Mouse (Mus musculus) forebrain, embryonic 10.5 days (tissue): Measurements from ENCODE around the gene Ap5s1. TPM values are rescaled to one million over a fixed set of nuclear protein-coding genes. Genes with fewer than 3 reads are reported as not detected.
"Not testable (repeated sequence)": the region's sequence is repeated elsewhere in the genome, so short reads cannot be mapped to it uniquely, and the experiment has no call there.

Experiments used
- DNase-seq: peaks from one replicate; pipeline ENCODE4 v3.0.0-alpha.2; 2017; ENCODE audit warnings: low spot score; ENCODE audit errors: extremely low spot score
- H3K27ac ChIP-seq: fragments of 300-500 bp; sonication (generic); 2 replicates; pipeline ENCODE4 v1.5.1; 2016; ENCODE audit warnings: mild to moderate bottlenecking
- H3K27me3 ChIP-seq: fragments of 300-500 bp; sonication (generic); 2 replicates; pipeline ENCODE4 v1.6.1; 2016; ENCODE audit warnings: mild to moderate bottlenecking; ENCODE audit not compliant: poor library complexity, severe bottlenecking
- H3K36me3 ChIP-seq: fragments of 300-500 bp; sonication (generic); replicated peaks from 2 replicates; pipeline ENCODE4 v1.6.1; 2016; ENCODE audit warnings: mild to moderate bottlenecking, moderate library complexity
- H3K4me1 ChIP-seq: fragments of 300-500 bp; sonication (generic); 2 replicates; pipeline ENCODE4 v1.6.1; 2016
- H3K4me3 ChIP-seq: fragments of 300-500 bp; sonication (generic); 2 replicates; pipeline ENCODE4 v1.5.1; 2016; ENCODE audit warnings: mild to moderate bottlenecking, moderate library complexity
- H3K9me3 ChIP-seq: fragments of 300-500 bp; sonication (generic); 2 replicates; pipeline ENCODE4 v1.6.1; 2016; ENCODE audit warnings: mild to moderate bottlenecking, moderate library complexity
- WGBS: fragments of 180-500 bp; shearing (Covaris S2); methylation state at CpG from one replicate; pipeline ENCODE4 v1.1.7; 2016; 5-methylcytosine and 5-hydroxymethylcytosine counted together
- polyA plus RNA-seq: library from polyadenylated mRNA; unstranded; fragments of >200 nt; fragmentation: Nextera tagmentation; extraction: Ambion mirVana; gene quantifications from 2 replicates; pipeline ENCODE4 v1.2.1, GENCODE M21; 2016

Ap5s1 gene
- polyA plus RNA-seq, 1 experiment from 2014 or later, result 23.2 TPM

GRCm38 (mm10) chr2:131209969-131210792 lies 3.3 kb downstream of the Ap5s1 start:
- Histone ChIP-seq H3K4me3 (peak overlapping the region; percentile 64), H3K36me3 (peaks cover 15% of the 10 kb centered on the region), H3K27ac (peak overlapping the region; percentile 90), H3K27me3 (no peaks in the 10 kb centered on the region), H3K9me3 (no peaks in the 10 kb centered on the region), H3K4me1 (peaks cover 36% of the 10 kb centered on the region)
- WGBS, result 3% methylated on average over 50 of the region's 50 CpGs
- DNase-seq, result peak; percentile 95

DNA sequence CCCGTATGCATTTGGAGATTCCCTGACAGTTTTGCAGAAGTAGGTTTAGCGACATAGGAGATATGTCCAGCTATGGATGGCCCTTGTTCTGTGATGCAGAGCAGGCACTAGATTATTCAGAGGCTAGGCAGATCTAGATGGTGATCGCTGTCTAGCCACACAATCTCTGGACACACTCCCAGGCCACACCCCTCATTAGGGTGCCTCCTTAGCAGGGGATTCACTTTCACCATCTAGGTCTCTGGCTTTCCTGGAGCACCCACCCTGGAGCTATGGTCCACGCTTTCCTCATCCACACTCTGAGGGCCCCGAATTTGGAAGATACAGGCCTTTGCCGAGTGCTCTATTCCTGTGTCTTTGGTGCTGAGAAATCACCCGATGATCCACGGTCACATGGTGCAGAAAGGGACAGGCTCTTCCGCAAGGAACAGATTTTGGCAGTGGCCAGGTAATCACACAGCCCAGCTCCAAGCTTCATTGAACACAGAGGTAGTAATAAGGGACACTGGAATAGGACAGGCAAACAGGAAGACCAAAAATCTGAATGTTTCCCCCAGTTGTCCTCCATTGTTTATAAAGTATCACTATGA lies 4.2 kb downstream of the Ap5s1 start:
- Histone ChIP-seq H3K9me3 (no peaks in the 10 kb centered on the region), H3K36me3 (peaks cover 15% of the 10 kb centered on the region), H3K4me3 (peak overlapping the region; percentile 64), H3K27ac (peak overlapping the region; percentile 90), H3K27me3 (no peaks in the 10 kb centered on the region), H3K4me1 (peaks cover 36% of the 10 kb centered on the region)
- no peak for DNase-seq
- WGBS, result 78% methylated on average over 9 of the region's 9 CpGs

DNA sequence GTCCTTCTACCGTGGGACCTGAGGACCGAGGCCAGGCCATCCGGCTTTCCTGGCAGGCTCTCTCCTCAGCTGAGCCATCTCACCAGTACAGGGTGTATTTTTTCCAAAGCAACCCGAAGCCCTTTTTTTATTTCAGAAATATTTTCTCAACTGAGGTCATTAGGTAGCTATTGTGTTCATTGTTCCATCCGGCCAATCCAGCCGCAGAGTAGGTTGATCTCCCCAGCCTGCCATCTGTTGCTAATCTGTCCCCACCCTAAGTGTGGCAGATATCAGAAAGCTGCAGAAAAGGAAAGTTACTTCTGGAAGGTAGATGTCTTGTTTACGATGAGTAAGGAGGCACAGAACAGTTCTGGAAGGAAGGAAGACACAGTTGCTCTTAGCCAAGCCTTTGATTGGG lies 6.9 kb downstream of the Ap5s1 start:
- H3K4me1 ChIP-seq, result peaks cover 36% of the 10 kb centered on the region
- peak overlapping the region; percentile 56 for H3K27ac ChIP-seq
- H3K4me3 ChIP-seq, result no peak overlapping the region
- DNase-seq, result no peak
- no peaks in the 10 kb centered on the region for H3K27me3 ChIP-seq
- 85% methylated on average over 7 of the region's 7 CpGs for WGBS
- peaks cover 15% of the 10 kb centered on the region for H3K36me3 ChIP-seq
- H3K9me3 ChIP-seq, result no peaks in the 10 kb centered on the region

DNA sequence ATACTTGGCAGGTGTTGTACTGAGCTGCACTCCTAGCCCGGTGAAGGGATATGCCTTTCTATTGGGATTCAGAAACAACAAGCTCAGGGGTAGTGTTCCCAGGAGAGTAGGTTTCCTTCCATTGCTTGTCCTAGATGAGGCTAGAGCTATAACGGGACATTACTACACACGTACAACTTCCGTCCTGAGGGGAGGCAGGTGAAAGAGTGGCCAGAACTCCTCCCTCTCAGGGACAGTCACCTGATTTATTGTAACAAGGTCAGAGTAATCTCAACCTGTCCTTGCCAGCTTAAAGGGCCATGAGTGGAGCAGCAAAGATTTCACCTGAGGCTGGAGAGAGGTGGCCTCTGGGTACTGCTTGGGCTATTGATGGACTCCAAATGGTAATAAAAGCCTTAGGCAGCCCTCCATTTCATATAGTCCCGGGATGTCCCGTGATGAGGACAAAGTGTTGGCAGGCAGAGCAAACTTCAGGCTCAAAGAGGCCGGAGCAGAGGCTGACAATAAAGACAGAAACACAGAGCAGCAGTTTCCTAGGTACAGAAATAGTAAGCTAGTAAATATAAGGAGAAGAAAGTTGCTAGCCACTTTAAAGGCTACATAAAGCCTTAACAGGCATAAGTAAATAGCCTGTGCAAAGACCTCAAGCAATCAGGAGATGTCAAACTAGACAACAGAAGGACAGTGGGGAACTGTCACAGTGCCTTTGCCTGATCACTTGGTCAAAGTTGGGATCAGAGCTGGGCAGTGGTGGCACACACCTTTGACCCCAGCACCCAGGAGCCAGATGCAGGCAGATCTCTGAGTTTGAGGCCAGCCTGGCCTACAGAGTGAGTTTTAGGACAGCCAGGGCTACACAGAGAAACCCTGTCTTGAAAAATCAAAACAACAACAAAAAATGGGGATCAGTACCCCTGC lies 9.3 kb downstream of the Ap5s1 start:
- H3K36me3 ChIP-seq, result peaks cover 15% of the 10 kb centered on the region
- H3K9me3 ChIP-seq, result no peaks in the 10 kb centered on the region
- WGBS, result 88% methylated on average over 7 of the region's 7 CpGs
- H3K27me3 ChIP-seq, result no peaks in the 10 kb centered on the region
- H3K4me1 ChIP-seq, result peaks cover 17% of the 10 kb centered on the region
- no peak for DNase-seq
- no peak overlapping the region for H3K27ac ChIP-seq
- no peak overlapping the region for H3K4me3 ChIP-seq

DNA sequence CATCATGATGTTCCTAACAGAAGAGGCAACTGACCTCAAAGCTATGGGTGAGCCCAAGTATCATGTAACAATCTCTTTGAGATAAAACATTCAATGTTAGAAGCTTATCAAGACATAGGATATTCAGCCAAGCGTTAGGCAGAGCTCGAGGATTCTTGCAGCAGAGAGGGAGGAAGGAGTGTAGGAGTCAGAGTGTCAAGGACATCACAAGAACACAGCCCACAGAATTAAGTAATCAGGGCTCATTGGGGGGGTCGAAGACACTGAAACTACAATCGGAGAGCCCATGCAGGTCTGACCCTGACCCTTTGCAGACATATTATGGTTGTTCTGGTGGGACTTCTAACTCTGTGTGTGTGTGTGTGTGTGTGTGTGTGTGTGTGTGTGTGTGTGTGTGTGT lies 13.2 kb downstream of the Ap5s1 start:
- no peak overlapping the region for H3K27ac ChIP-seq
- 84% methylated on average over 4 of the region's 4 CpGs for WGBS
- no peaks in the 10 kb centered on the region for H3K27me3 ChIP-seq
- H3K36me3 ChIP-seq, result no peaks in the 10 kb centered on the region
- H3K4me1 ChIP-seq, result no peaks in the 10 kb centered on the region
- H3K9me3 ChIP-seq, result no peaks in the 10 kb centered on the region
- DNase-seq, result no peak
- no peak overlapping the region for H3K4me3 ChIP-seq

DNA sequence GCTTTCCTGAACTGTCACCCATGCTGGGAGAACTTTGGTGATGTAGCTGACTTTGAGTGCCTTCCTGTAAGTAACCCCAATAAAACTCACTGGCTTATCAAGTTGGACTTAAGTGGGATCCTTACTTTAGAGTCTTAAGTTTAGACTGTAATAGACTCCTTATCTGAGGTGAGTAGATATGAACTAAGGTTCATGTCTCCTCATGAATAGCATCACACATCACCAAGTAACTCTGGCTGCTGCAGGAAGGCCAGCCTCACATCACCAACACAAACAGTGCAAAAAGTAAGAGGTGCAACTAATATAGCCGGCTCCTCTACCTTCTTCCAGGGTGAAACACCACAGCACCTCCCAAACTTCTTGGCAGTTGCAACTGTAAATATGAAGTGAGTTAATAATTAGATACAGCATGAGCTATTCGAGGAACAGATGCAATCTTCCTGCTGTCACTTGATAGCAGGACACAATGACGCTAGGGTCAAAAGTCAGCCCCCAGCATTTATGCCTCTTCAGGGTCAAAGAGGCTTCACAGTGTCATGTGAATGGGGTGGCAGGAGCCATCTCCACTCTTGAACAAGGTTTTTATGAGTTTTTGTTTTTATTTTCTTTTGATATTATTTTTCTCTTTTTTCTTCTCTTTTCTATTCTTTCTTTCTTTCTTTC lies 15.1 kb downstream of the Ap5s1 start:
- H3K4me3 ChIP-seq, result no peak overlapping the region
- 77% methylated on average over 3 of the region's 3 CpGs for WGBS
- no peaks in the 10 kb centered on the region for H3K36me3 ChIP-seq
- no peak overlapping the region for H3K27ac ChIP-seq
- no peaks in the 10 kb centered on the region for H3K9me3 ChIP-seq
- no peak for DNase-seq
- H3K4me1 ChIP-seq, result no peaks in the 10 kb centered on the region
- no peaks in the 10 kb centered on the region for H3K27me3 ChIP-seq

DNA sequence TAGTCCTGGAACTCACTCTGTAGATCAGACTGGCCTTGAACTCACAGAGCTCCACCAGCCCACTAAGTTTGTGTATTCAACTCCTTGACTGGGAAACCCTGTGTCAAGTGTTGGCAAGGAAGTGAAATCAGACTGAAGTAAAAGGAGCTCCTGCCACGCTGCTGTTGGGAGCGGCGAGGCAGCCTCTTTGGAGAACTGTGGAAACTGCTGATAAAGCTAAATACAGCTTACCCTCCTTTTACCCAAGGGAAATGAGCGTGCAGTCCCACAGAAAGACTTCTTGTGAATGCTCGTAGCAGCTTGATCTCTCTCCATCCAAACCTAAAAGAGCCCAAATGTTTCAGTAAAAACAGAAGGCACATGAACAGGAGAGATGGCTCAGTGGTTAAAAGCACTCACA lies 15.7 kb downstream of the Ap5s1 start:
- Histone ChIP-seq H3K27ac (no peak overlapping the region), H3K4me1 (no peaks in the 10 kb centered on the region), H3K9me3 (no peaks in the 10 kb centered on the region), H3K27me3 (no peaks in the 10 kb centered on the region), H3K4me3 (no peak overlapping the region), H3K36me3 (no peaks in the 10 kb centered on the region)
- WGBS, result 73% methylated on average over 5 of the region's 5 CpGs
- DNase-seq, result no peak

DNA sequence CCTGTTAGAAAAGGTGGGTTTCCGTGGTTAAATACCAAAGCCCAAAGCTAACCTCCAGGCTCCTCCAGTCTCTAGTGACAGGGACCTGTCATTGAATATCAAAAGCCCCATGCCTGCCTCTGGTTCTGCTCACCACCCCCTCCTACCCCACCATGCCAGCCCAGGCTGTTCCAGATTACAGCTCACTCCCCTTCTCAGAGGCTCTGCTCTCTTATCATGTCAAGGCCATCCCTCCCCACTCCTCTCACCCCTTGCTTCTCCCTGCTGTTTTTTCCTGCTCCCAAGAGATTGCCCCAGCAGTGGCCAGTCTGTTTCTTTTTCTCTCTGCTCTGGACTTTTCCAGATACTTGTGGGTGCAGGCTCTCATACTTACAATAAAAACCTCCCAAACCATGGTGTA lies 16.7 kb downstream of the Ap5s1 start:
- no peaks in the 10 kb centered on the region for H3K9me3 ChIP-seq
- 76% methylated on average over 1 of the region's 1 CpGs for WGBS
- no peak overlapping the region for H3K4me3 ChIP-seq
- H3K27me3 ChIP-seq, result no peaks in the 10 kb centered on the region
- H3K27ac ChIP-seq, result no peak overlapping the region
- no peaks in the 10 kb centered on the region for H3K4me1 ChIP-seq
- DNase-seq, result no peak
- H3K36me3 ChIP-seq, result no peaks in the 10 kb centered on the region

- no peak for DNase-seq
- no peaks in the 10 kb centered on the region for H3K27me3 ChIP-seq
- no peak overlapping the region for H3K4me3 ChIP-seq
- H3K9me3 ChIP-seq, result no peaks in the 10 kb centered on the region
- H3K27ac ChIP-seq, result no peak overlapping the region
- no peaks in the 10 kb centered on the region for H3K4me1 ChIP-seq
- no peaks in the 10 kb centered on the region for H3K36me3 ChIP-seq
- WGBS, result 88% methylated on average over 6 of the region's 6 CpGs
Measured at GRCm38 (mm10) chr2:131225178-131225577, 18.3 kb downstream of the Ap5s1 start.

GRCm38 (mm10) chr2:131226669-131227068 lies 19.8 kb downstream of the Ap5s1 start:
- H3K36me3 ChIP-seq, H3K4me1 ChIP-seq, H3K4me3 ChIP-seq, H3K27ac ChIP-seq, H3K27me3 ChIP-seq, H3K9me3 ChIP-seq, DNase-seq: not testable (repeated sequence)
- WGBS, result 89% methylated on average over 2 of the region's 2 CpGs

DNA sequence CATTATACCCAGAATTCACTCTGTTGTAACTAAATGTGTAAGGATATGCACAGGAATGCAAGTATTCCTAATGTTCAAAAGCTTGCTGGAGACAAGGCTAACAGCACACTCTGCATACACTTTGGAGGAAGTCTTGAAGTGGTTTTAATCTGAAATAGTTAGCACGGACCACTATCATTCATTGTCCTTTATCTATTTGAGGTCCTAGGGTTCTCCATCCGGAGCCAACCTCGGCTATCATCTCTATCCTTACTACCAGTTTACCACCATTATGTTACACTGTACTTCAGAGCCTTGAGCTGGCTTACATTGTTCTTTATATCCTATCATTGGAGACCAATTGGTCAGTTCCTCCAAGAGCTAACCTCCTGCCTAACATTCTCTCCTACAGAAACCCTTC lies 20.4 kb downstream of the Ap5s1 start:
- H3K27me3 ChIP-seq, result no peaks in the 10 kb centered on the region
- H3K9me3 ChIP-seq, result no peaks in the 10 kb centered on the region
- no peak overlapping the region for H3K27ac ChIP-seq
- DNase-seq, result no peak
- no peak overlapping the region for H3K4me3 ChIP-seq
- no peaks in the 10 kb centered on the region for H3K4me1 ChIP-seq
- no peaks in the 10 kb centered on the region for H3K36me3 ChIP-seq
- 91% methylated on average over 3 of the region's 3 CpGs for WGBS

DNA sequence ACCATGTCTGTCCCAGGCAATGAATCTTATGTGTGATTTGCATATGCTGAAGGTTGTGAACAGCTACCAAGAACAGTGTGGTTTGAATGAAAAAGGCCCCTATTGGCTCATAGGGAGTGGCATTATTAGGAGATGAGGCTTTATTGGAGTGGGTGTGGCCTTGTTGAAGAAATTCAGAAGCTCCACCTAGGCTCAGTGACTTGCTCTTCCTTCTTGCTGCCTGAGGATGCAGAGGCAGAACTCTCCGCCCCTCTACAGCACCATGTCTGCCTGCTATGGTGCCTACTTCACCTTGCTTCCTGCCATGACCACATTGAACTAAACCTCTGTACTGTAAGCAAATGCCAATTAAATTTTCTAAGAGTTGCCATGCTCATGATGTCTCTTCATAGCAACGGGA lies 25.7 kb downstream of the Ap5s1 start:
- Histone ChIP-seq H3K4me1 (peaks cover 35% of the 10 kb centered on the region), H3K27ac (no peak overlapping the region), H3K4me3 (no peak overlapping the region), H3K36me3 (peaks cover 14% of the 10 kb centered on the region; the same call in 1 of the 2 replicates), H3K9me3 (no peaks in the 10 kb centered on the region), H3K27me3 (no peaks in the 10 kb centered on the region)
- 84% methylated on average over 2 of the region's 2 CpGs for WGBS
- no peak for DNase-seq
